Mouse (Mus musculus) liver, embryonic 16.5 days (tissue): ENCODE results near the gene 4933427D14Rik. TPM values are rescaled to one million over a fixed set of nuclear protein-coding genes. Genes with fewer than 3 reads are reported as not detected.

Experiments
- ATAC-seq: fragments of 200-750 bp; cut with Nextera tagmentation; 2 replicates; pipeline ENCODE4 v1.8.0; 2017; ENCODE audit warnings: low read depth, mild to moderate bottlenecking, moderate number of reproducible peaks, moderate library complexity
- H3K27ac ChIP-seq: fragments of 300-500 bp; sonication (generic); 2 replicates; pipeline ENCODE4 v1.5.1; 2014; ENCODE audit warnings: mild to moderate bottlenecking, low read length
- H3K27me3 ChIP-seq: fragments of 300-500 bp; sonication (generic); 2 replicates; pipeline ENCODE4 v1.6.1; 2014; ENCODE audit warnings: low read depth, low read length, mixed read lengths; ENCODE audit not compliant: control insufficient read depth, insufficient read depth
- H3K36me3 ChIP-seq: fragments of 300-500 bp; sonication (generic); 2 replicates; pipeline ENCODE4 v1.6.1; 2014; ENCODE audit warnings: mild to moderate bottlenecking; ENCODE audit not compliant: control insufficient read depth, insufficient read depth
- H3K4me1 ChIP-seq: fragments of 300-500 bp; sonication (generic); 2 replicates; pipeline ENCODE4 v1.6.1; 2014; ENCODE audit warnings: low read depth, low read length, mixed read lengths; ENCODE audit not compliant: control insufficient read depth
- H3K4me2 ChIP-seq: fragments of 300-500 bp; sonication (generic); 2 replicates; pipeline ENCODE4 v1.6.1; 2014; ENCODE audit warnings: low read depth, low read length, mixed read lengths
- H3K4me3 ChIP-seq: fragments of 300-500 bp; sonication (generic); 2 replicates; pipeline ENCODE4 v1.5.1; 2014; ENCODE audit warnings: low read depth, mild to moderate bottlenecking, low read length
- H3K9ac ChIP-seq: fragments of 300-500 bp; sonication (generic); 2 replicates; pipeline ENCODE4 v1.6.1; 2014; ENCODE audit warnings: low read depth, low read length
- H3K9me3 ChIP-seq: fragments of 300-500 bp; sonication (generic); replicated peaks from 2 replicates; pipeline ENCODE4 v1.6.1; 2016; ENCODE audit warnings: low read length; ENCODE audit not compliant: control insufficient read depth
- WGBS: fragments of 180-500 bp; shearing (Covaris S2); extraction: QIAGEN DNeasy Blood & Tissue Kit; methylation state at CpG from one replicate; pipeline ENCODE4 v1.1.7; 2014; ENCODE audit not compliant: insufficient replicate concordance; 5-methylcytosine and 5-hydroxymethylcytosine counted together
- polyA plus RNA-seq: library from polyadenylated mRNA; unstranded; fragments of >200 nt; fragmentation: Nextera tagmentation; extraction: Ambion mirVana; gene quantifications from 2 replicates; pipeline ENCODE4 v1.2.1, GENCODE M21; 2015

4933427D14Rik gene
- polyA plus RNA-seq, 1 experiment from 2014 or later, result 2.2 TPM

DNA sequence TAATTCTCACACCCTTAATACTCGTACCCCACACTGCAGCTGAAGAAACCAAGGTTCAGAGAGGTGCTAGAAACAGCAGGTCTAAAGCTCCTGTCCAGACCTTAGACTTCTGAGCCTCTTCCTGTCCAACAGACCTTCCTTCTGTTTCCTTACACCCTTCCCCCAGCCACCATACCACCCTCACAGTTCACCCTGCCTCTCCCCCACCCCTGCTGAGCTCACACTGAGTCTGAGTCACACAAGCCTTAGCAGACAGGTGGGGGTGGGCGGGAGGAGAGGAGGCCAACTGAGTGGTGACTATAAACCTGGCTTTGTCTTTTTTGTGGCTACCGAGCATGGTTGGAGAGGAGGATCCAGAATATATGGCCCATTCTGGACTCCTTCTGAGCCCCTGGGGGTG lies 96.5 kb downstream of the 4933427D14Rik start:
- Histone ChIP-seq H3K9ac (no peak overlapping the region), H3K9me3 (no peaks in the 10 kb centered on the region), H3K4me3 (no peak overlapping the region), H3K27ac (no peak overlapping the region), H3K36me3 (no peaks in the 10 kb centered on the region), H3K27me3 (no peaks in the 10 kb centered on the region), H3K4me2 (no peak overlapping the region), H3K4me1 (no peaks in the 10 kb centered on the region)
- WGBS, result 37% methylated on average over 3 of the region's 3 CpGs
- no peak for ATAC-seq

DNA sequence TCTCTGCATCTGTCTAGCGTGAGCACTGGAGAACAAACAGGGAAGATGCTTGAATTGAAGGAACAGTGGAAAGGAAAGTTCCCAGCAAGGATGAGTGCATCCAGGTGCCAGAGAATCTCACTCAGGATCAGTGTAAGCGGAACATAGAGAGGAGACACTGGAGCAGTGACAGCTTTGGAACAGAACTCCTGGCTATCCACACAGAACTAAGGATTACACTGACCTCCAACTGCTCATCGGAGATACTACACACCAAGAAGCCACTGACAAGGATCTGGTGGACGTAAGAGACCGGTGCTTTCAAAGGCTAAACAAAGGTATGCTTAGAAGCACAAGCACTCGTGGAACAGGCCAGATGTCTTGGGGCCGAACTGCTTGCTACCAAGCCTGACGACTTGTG lies 103.0 kb downstream of the 4933427D14Rik start:
- Histone ChIP-seq H3K4me3 (no peak overlapping the region), H3K27me3 (no peaks in the 10 kb centered on the region), H3K36me3 (no peaks in the 10 kb centered on the region), H3K27ac (no peak overlapping the region), H3K4me1 (no peaks in the 10 kb centered on the region), H3K9me3 (no peaks in the 10 kb centered on the region), H3K4me2 (no peak overlapping the region), H3K9ac (no peak overlapping the region)
- 60% methylated on average over 8 of the region's 8 CpGs for WGBS
- ATAC-seq, result no peak

Other genes starting within 250 kb of the 4933427D14Rik start
- 0.09 and 0.12 TPM in 2 replicates for gene Aipl1, start 169.9 kb downstream of the 4933427D14Rik start, polyA plus RNA-seq
- 16.2 and 16.5 TPM in 2 replicates for gene Pimreg, start 165.4 kb downstream of the 4933427D14Rik start, polyA plus RNA-seq
- 0.01 TPM in 1 of 2 replicates, not detected in the other for gene Pitpnm3, start 71.7 kb downstream of the 4933427D14Rik start, polyA plus RNA-seq
- gene Gm43951, start 619 bp downstream of the 4933427D14Rik start, polyA plus RNA-seq, result not detected in 2 replicates
- gene Txndc17, start 88 bp upstream of the 4933427D14Rik start, polyA plus RNA-seq, result 66.4 and 68.5 TPM in 2 replicates
- 10.6 and 11.1 TPM in 2 replicates for gene Med31, start 8.1 kb upstream of the 4933427D14Rik start, polyA plus RNA-seq
- not detected in 2 replicates for gene Slc13a5, start 59.8 kb upstream of the 4933427D14Rik start, polyA plus RNA-seq
- gene Xaf1, start 94.2 kb upstream of the 4933427D14Rik start, polyA plus RNA-seq, result 2.7 and 3.4 TPM in 2 replicates
- gene Fbxo39, start 107.0 kb upstream of the 4933427D14Rik start, polyA plus RNA-seq, result not detected in 2 replicates
- not detected in 2 replicates for gene Tekt1, start 155.0 kb upstream of the 4933427D14Rik start, polyA plus RNA-seq
- gene Smtnl2, start 204.3 kb upstream of the 4933427D14Rik start, polyA plus RNA-seq, result 3.1 and 4.9 TPM in 2 replicates
- gene Ggt6, start 228.1 kb upstream of the 4933427D14Rik start, polyA plus RNA-seq, result 0.25 and 0.94 TPM in 2 replicates
- gene Mybbp1a, start 233.9 kb upstream of the 4933427D14Rik start, polyA plus RNA-seq, result 62.3 and 68.2 TPM in 2 replicates